Mouse (Mus musculus) liver, embryonic 11.5 days (tissue): ENCODE data around the gene Prpf38b. TPM values are rescaled to one million over a fixed set of nuclear protein-coding genes. Genes with fewer than 3 reads are reported as not detected.

ENCODE experiments used
- ATAC-seq: fragments of 200-750 bp; cut with Nextera tagmentation; replicated peaks from 2 replicates; pipeline ENCODE4 v1.8.0; 2017; ENCODE audit warnings: moderate number of reproducible peaks, mild to moderate bottlenecking, moderate TSS enrichment, moderate library complexity; ENCODE audit not compliant: low FRiP score
- DNase-seq: peaks from one replicate; pipeline ENCODE4 v3.0.0-alpha.2; 2017; ENCODE audit warnings: low spot score
- H3K27ac ChIP-seq: fragments of 300-500 bp; sonication (generic); 2 replicates; pipeline ENCODE4 v1.5.1; 2014; ENCODE audit warnings: mild to moderate bottlenecking, low read depth, low read length, control low read depth
- H3K27me3 ChIP-seq: fragments of 300-500 bp; sonication (generic); replicated peaks from 2 replicates; pipeline ENCODE4 v1.6.1; 2014; ENCODE audit warnings: low read length, mixed read lengths; ENCODE audit not compliant: control insufficient read depth, insufficient read depth
- H3K36me3 ChIP-seq: fragments of 300-500 bp; sonication (generic); 2 replicates; pipeline ENCODE4 v1.6.1; 2014; ENCODE audit warnings: mild to moderate bottlenecking, low read length, moderate library complexity, mixed read lengths; ENCODE audit not compliant: control insufficient read depth, insufficient read depth
- H3K4me1 ChIP-seq: fragments of 300-500 bp; sonication (generic); replicated peaks from 2 replicates; pipeline ENCODE4 v1.6.1; 2014; ENCODE audit warnings: low read length, mixed read lengths; ENCODE audit not compliant: control insufficient read depth, insufficient read depth
- H3K4me2 ChIP-seq: fragments of 300-500 bp; sonication (generic); 2 replicates; pipeline ENCODE4 v1.6.1; 2014; ENCODE audit warnings: mild to moderate bottlenecking, control low read depth, moderate library complexity
- H3K4me3 ChIP-seq: fragments of 300-500 bp; sonication (generic); 2 replicates; pipeline ENCODE4 v1.5.1; 2014; ENCODE audit warnings: low read depth, low read length, control low read depth
- H3K9ac ChIP-seq: fragments of 300-500 bp; sonication (generic); 2 replicates; pipeline ENCODE4 v1.6.1; 2014; ENCODE audit warnings: low read depth, low read length, control low read depth
- H3K9me3 ChIP-seq: fragments of 300-500 bp; sonication (generic); 2 replicates; pipeline ENCODE4 v1.6.1; 2016; ENCODE audit warnings: low read length, inconsistent platforms, mixed read lengths; ENCODE audit not compliant: control insufficient read depth
- WGBS: fragments of 180-500 bp; shearing (Covaris S2); extraction: QIAGEN DNeasy Blood & Tissue Kit; methylation state at CpG from one replicate; pipeline ENCODE4 v1.1.7; 2014; 5-methylcytosine and 5-hydroxymethylcytosine counted together
- polyA plus RNA-seq: library from polyadenylated mRNA; unstranded; fragments of >200 nt; fragmentation: Nextera tagmentation; extraction: Ambion mirVana; gene quantifications from 2 replicates; pipeline ENCODE4 v1.2.1, GENCODE M21; 2014

The Prpf38b gene
- polyA plus RNA-seq, 1 experiment from 2014 or later: 69.3 TPM

- Histone ChIP-seq H3K27ac (no peak overlapping the region), H3K4me3 (no peak overlapping the region), H3K36me3 (no peaks in the 10 kb centered on the region), H3K4me1 (no peaks in the 10 kb centered on the region), H3K4me2 (no peak overlapping the region), H3K27me3 (no peaks in the 10 kb centered on the region), H3K9ac (no peak overlapping the region), H3K9me3 (no peaks in the 10 kb centered on the region)
- no peak for DNase-seq
- ATAC-seq: no peak
- 57% methylated on average over 7 of the region's 7 CpGs for WGBS
These were observed 53.2 kb downstream of the Prpf38b start for GRCm38 (mm10) chr3:108858231-108858770.

GRCm38 (mm10) chr3:108857714-108858113, 53.8 kb downstream of the Prpf38b start:
- WGBS: 64% methylated on average over 1 of the region's 1 CpGs
- Histone ChIP-seq H3K4me3 (no peak overlapping the region), H3K27ac (no peak overlapping the region), H3K9ac (no peak overlapping the region), H3K9me3 (no peaks in the 10 kb centered on the region), H3K27me3 (no peaks in the 10 kb centered on the region), H3K4me2 (no peak overlapping the region), H3K36me3 (no peaks in the 10 kb centered on the region), H3K4me1 (no peaks in the 10 kb centered on the region)
- ATAC-seq (no peak), DNase-seq (no peak)

- DNase-seq: no peak
- Histone ChIP-seq H3K36me3 (no peaks in the 10 kb centered on the region), H3K9me3 (no peaks in the 10 kb centered on the region), H3K27ac (no peak overlapping the region), H3K4me3 (no peak overlapping the region), H3K27me3 (no peaks in the 10 kb centered on the region), H3K4me1 (no peaks in the 10 kb centered on the region), H3K4me2 (no peak overlapping the region), H3K9ac (no peak overlapping the region)
- 47% methylated on average over 3 of the region's 3 CpGs for WGBS
- ATAC-seq: no peak
These were observed 54.4 kb downstream of the Prpf38b start for GRCm38 (mm10) chr3:108857124-108857470.

DNA sequence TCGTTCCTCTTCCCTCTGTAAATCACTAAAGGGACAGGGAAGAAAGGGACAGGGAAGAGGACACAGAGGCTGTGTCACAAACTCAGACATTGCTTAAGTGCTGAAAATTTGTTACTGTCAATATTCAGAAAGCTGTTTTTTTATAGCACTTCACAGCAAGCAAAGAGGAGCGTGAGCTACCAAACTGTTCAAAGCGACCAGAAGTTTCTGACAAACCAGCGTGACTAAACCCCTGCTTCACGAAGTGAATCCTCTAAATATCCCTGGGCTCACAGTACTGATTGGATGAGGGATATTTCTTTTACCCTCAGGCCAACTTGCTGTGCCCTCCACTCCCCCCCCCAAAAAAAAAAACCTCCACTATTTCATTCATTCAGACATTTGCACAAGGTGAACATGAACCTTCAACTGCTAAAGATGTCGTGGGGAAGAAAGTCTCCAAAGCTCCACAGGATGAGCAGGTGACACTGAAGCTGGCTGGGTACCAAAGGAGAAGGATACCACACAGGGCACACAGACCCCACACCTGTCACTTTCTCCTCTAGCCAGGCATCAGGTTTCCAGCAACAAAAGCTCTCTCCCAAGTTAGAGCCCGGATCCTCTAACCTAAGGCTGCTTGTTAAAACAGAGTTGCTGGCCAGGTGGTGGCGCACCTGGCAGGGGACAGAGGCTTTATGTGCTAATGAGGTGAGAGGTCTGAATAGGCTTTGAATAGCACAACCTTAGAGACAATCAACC, 55.0 kb downstream of the Prpf38b start:
- no peak overlapping the region for H3K9ac ChIP-seq
- H3K4me2 ChIP-seq: no peak overlapping the region
- WGBS: 66% methylated on average over 8 of the region's 8 CpGs
- no peak for DNase-seq
- H3K27me3 ChIP-seq: no peaks in the 10 kb centered on the region
- H3K4me1 ChIP-seq: no peaks in the 10 kb centered on the region
- H3K4me3 ChIP-seq: no peak overlapping the region
- H3K27ac ChIP-seq: no peak overlapping the region
- H3K9me3 ChIP-seq: no peaks in the 10 kb centered on the region
- no peak for ATAC-seq
- H3K36me3 ChIP-seq: no peaks in the 10 kb centered on the region

- Histone ChIP-seq H3K4me1 (peaks cover 2% of the 10 kb centered on the region; the same call in 1 of the 2 replicates), H3K27me3 (no peaks in the 10 kb centered on the region), H3K9ac (no peak overlapping the region), H3K36me3 (no peaks in the 10 kb centered on the region), H3K4me2 (no peak overlapping the region), H3K27ac (no peak overlapping the region), H3K9me3 (no peaks in the 10 kb centered on the region), H3K4me3 (no peak overlapping the region)
- ATAC-seq: no peak
- 77% methylated on average over 10 of the region's 10 CpGs for WGBS
- DNase-seq: no peak
These were observed 55.7 kb downstream of the Prpf38b start for GRCm38 (mm10) chr3:108855864-108856263.

GRCm38 (mm10) chr3:108855371-108855770, 56.2 kb downstream of the Prpf38b start:
- Histone ChIP-seq H3K4me3 (no peak overlapping the region), H3K9ac (no peak overlapping the region), H3K27me3 (no peaks in the 10 kb centered on the region), H3K9me3 (no peaks in the 10 kb centered on the region), H3K4me1 (peaks cover 6% of the 10 kb centered on the region; the same call in 1 of the 2 replicates), H3K36me3 (no peaks in the 10 kb centered on the region), H3K4me2 (no peak overlapping the region), H3K27ac (no peak overlapping the region)
- DNase-seq: no peak
- no peak for ATAC-seq
- WGBS: 58% methylated on average over 12 of the region's 12 CpGs

DNA sequence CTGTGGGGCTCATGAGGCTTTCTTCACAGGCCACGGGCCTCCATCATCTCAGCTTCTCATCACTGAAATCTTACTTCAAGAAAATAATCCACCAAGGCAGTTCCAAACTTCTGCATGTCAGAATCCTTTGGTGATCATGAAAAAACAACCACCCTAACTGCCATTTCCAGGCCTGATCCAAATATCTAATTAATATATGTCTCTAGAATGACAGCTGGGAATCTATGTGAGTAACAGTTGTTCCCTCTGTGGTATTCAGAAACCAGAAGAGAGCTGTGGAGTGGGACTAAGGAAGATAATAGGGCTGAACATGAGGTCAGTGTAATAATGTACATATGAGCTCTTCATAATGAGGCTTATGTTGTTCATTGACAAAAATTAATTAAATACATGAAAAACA, 58.3 kb downstream of the Prpf38b start:
- Histone ChIP-seq H3K36me3 (no peaks in the 10 kb centered on the region), H3K9me3 (no peaks in the 10 kb centered on the region), H3K27me3 (no peaks in the 10 kb centered on the region), H3K27ac (no peak overlapping the region), H3K4me3 (no peak overlapping the region), H3K9ac (no peak overlapping the region), H3K4me2 (no peak overlapping the region), H3K4me1 (peaks cover 6% of the 10 kb centered on the region; the same call in 1 of the 2 replicates)
- DNase-seq (no peak), ATAC-seq (no peak)
- WGBS: 77% methylated on average over 1 of the region's 1 CpGs
